Mouse (Mus musculus): Measurements from ENCODE around the gene Zbtb11. TPM values are rescaled to one million over a fixed set of nuclear protein-coding genes. Genes with fewer than 3 reads are reported as not detected.

Gene Zbtb11
- 19.0 and 19.8 TPM in 2 replicates for polyA plus RNA-seq (2015; fragmentation: Nextera tagmentation; extraction: Ambion mirVana)

DNA sequence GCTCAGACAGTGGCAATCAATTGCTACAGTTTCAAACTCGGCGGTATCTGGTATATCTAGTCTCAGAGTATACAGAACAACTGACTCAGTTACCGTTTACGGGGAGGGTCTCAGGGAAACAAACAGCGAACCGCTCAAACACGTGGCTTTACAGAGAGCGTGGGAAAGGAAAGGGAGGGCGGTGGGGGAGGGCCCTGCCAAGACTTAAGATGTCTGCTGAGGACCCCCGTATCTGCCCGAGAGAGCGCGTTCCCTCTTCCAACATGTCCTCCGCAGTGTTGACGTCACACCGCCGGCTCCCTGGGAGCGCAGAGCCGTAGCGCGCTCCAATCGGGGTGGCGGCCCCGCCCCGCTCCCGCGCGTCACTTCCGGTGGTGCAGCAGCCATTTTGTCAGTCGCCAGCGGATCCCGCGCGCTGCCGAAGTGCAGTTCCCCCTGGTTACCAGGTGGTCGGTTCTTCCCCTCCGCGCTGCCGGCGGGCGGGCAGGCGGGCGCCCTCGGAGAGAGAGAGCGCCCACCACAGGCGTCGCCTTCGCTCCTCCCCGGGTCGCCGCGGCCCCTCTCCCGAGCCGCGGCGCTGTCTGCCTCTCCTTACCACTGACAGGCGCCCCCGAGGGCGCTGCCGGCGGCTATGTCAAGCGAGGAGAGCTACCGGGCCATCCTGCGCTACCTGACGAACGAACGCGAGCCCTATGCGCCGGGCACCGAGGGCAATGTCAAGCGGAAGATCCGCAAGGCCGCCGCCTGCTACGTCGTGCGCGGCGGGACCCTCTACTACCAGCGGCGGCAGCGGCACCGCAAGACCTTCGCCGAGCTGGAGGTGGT, at the start of gene Zbtb11:
Zbtb11 (plus strand) TSS at position 453 of the 825 bp plus-strand sequence.

DNA sequence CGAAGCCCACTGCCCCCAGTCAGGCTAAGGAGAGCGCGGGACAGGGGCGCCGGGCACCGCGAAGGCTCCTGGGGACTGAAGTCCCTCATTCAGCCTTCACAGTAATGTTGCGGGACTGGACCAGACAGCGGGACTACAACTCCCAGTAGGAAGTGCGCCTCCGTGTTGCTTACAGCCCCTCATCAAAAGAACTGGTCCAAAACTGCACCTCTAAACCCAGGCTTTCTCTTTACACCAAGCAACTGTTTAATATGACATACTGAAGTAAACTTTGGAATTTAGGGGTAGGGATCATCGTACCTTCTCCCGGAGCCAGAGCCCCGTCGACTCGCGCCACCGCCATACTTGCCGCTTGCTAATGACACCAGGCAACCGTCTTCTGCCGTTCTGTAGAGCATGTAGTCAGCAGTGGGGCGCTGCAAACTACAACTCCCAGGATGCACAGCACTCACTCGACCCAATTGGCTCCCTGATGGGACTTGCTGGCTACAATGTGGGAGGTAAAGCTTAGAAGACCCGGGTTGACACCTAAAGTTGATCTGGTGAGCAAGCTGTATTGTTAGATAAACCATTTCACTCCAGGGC, 39.1 kb upstream of the Zbtb11 start, which contains the start of gene Cep97:
Cep97 (minus strand) TSS at position 403 of the 585 bp plus-strand sequence.

DNA sequence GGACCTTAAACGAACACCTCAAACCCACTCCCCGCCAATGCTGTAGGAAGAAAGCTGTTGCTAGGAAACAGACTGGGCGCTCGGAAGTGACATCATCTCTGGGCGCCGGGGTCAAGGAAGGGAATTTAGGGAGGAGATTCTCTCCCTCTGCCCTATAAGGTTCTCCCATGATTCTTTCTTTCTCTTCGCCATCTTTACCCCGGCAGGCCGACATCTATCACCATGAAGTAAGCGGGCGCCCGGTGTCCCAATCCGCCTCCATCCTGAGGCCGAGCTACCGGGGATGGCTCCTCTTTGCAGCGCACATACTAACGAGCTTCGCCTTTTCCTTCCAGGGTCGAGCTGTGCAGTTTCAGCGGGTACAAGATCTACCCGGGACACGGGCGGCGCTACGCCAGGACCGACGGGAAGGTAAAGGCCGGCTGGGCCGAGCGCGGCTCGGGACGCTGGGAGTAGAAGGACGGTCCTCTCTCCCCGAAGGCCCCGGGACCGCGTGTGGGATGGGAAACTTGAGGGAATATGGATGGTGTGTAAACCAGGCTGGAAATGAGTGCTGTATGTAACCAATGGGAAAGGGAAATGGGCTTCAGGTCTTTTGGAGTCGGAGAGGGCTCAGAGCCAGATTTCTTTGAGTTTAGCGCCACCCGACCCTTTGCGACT, 7.3 kb upstream of the Zbtb11 start, which contains the start of gene Rpl24:
Rpl24 (plus strand) TSS at position 64 of the 660 bp plus-strand sequence.

DNA sequence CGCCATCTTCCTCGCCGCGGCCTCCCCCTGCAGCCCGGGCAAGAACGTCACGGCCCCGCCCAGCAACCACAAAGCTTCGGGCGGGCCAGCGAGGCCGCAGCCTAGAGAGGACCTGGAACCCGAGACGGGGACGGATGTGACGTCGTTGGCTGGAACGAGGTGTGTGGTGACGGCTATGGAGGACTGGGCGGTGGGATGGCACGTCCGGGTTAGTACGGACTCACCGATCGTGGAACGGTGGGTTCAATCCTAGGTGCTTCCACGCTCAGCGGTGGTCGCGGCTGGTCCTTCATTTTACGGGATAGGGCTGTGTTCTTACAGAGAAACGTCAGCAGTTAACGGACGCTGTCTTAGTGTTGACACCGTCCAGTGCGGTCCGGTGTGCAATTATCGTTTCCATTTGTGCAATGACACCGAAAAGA, 56.0 kb downstream of the Zbtb11 start, which contains the start of gene Pcnp:
Pcnp (minus strand) TSS at position 79 of the 422 bp plus-strand sequence.

DNA sequence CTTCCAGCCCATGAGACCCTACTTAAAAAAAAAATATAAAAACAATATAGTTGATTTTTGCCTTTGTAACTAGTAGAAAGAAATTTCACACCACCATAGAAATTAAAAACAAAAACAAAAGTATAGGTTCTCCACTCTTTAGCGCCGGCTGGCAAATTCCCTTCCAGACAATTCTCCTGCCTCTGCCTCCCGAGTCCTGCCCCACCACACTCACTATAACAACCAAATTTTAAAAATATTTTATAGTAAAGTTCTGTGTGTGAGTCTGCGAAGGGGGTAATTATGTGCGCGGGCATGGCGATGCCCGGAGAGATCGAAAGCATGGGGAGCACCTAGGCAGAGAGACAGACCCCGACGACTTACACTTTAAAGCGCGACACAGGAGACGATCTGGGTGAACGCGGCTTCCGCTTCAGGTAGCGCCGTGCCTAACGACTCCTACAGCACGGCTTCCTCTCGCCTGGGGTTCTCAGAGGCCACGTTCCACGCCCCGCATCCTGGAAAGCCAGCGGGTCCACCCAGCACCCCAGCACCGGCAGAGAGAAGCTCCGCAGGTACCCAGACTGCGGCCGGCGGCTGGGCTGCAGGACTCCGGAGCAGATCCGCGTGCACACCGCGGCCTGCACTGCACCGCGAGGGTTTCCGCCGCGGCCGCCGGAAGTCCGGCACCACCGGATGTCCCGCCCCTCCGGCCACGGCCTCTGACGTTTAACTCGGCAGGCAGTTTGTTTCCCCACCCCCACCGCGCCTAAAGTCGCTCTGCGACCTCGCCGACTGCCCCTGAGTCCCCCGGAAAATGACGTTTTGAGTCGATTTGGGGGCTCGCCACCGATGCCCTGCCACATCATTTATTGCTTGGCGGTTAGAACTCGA, 63.7 kb downstream of the Zbtb11 start, which contains the start of gene Trmt10c:
Trmt10c (minus strand) TSS at position 682 of the 873 bp plus-strand sequence.

DNA sequence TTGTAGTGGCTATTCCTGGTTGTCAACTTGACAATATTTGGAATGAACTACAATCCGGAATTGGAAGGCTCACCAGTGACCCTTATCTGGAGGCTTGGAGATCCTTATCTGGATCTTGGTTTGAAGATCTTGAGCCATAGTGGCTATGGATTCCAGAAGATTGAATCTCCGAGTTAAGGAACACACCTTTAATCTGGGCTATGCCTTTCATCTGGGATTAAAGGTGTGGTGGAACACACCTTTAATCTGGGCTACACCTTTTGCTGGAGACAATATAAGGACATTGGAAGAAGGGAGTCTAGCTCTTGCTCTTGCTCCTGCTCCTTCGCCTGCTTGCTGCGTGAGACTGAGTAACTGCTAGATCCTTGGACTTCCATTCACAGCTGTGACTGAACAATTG, 74.4 kb downstream of the Zbtb11 start, which contains the start of gene Senp7:
Senp7 (plus strand) TSS at position 301 of the 400 bp plus-strand sequence.

Other genes starting within 250 kb of the Zbtb11 start
- 2.8 and 3.7 TPM in 2 replicates for gene Nfkbiz, start 135.0 kb upstream of the Zbtb11 start, polyA plus RNA-seq (2015; fragmentation: Nextera tagmentation; extraction: Ambion mirVana)
- 1.2 and 1.3 TPM in 2 replicates for gene Nxpe3, start 78.6 kb upstream of the Zbtb11 start, polyA plus RNA-seq (2015; fragmentation: Nextera tagmentation; extraction: Ambion mirVana)
- 6.0 and 6.2 TPM in 2 replicates for gene Cep97, start 39.0 kb upstream of the Zbtb11 start, polyA plus RNA-seq (2015; fragmentation: Nextera tagmentation; extraction: Ambion mirVana)
- 473 and 540 TPM in 2 replicates for gene Rpl24, start 7.6 kb upstream of the Zbtb11 start, polyA plus RNA-seq (2015; fragmentation: Nextera tagmentation; extraction: Ambion mirVana)
- 175 and 198 TPM in 2 replicates for gene Pcnp, start 55.9 kb downstream of the Zbtb11 start, polyA plus RNA-seq (2015; fragmentation: Nextera tagmentation; extraction: Ambion mirVana)
- 15.6 TPM in 2 replicates for gene Trmt10c, start 63.9 kb downstream of the Zbtb11 start, polyA plus RNA-seq (2015; fragmentation: Nextera tagmentation; extraction: Ambion mirVana)
- 34.9 and 40.5 TPM in 2 replicates for gene Senp7, start 74.5 kb downstream of the Zbtb11 start, polyA plus RNA-seq (2015; fragmentation: Nextera tagmentation; extraction: Ambion mirVana)
- 0.05 and 0.22 TPM in 2 replicates for gene Impg2, start 230.4 kb downstream of the Zbtb11 start, polyA plus RNA-seq (2015; fragmentation: Nextera tagmentation; extraction: Ambion mirVana)

All from neural tube, postnatal 0 days (tissue).